Mouse (Mus musculus) brain, embryonic 18.5 days (tissue): ENCODE data around the gene Mst1r.

Source experiments
- DNase-seq: peaks from one replicate; pipeline ENCODE4 v3.0.0-alpha.2; 2012; ENCODE audit warnings: low read depth, low spot score

The Mst1r gene

DNA sequence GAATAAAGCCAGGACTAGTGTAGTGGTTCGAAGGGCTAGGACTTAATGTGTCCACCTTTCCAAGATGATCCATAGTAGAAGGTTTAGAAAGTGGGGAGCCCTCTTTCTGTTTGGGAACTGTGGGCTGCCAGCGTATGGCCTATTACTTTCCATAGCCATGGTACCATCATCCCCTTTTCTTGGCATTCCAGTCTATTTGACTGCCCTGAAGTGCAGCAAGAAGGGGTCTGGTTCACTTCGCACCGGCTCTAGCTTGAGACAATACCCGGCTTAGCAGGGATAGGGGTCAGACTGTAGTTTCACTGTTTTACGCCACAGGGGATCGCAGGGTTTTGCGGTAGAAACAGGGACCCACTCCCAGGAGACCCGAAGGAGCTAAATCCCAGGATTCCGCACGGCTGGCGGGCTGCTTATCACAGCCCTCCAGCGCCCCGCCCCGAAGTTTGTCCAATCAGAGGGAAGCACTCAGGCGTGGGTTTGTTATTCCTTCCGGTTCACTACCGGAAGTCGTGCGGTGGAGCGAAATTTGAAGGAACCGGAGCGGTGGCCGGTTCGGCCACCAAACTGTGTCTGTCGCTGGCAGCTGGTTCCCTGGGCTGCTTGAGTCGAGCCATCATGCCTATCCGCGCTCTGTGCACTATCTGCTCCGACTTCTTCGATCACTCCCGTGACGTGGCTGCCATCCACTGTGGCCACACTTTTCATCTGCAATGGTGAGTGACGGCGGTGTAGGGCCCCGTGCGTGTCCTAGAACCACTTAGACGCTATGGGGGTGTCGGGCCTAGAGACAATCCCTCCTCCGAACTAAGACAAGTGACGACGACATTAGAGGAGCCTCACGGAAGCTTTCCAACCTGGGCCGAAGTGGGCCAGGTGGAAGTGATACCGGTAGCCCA lies 44.0 kb downstream of the Mst1r start:
- peak; percentile 79 for DNase-seq

DNA sequence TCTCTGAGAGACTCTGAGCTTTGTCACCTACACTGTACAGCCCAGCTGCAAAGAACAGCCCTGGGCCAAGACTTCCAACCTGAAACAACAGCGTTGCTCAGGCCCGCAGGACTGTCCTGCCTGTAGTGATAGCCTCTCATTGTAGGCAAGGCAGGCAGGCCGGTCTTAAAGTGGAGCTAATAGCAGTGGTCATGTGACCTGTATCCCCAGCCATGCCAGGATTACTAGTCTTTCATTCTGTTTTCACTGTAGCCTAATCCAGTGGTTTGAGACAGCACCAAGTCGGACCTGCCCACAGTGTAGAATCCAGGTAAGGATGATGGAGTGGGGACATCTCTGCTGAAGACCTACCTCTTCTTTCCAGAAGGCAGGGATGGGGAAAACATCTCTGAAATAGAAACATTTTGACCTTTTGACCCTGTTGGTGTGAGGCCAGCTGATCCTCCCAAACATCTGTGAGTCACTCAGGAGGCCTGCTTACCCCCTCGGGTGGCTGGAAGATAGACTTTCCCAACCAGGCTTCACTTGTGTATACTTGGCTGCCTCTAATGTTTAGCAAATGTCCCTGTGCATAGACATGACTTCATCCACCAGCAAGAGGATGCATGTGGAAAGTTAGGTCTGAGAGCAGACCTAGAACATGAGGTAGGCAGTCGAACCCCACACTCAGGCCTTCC lies 49.1 kb downstream of the Mst1r start:
- no peak for DNase-seq

DNA sequence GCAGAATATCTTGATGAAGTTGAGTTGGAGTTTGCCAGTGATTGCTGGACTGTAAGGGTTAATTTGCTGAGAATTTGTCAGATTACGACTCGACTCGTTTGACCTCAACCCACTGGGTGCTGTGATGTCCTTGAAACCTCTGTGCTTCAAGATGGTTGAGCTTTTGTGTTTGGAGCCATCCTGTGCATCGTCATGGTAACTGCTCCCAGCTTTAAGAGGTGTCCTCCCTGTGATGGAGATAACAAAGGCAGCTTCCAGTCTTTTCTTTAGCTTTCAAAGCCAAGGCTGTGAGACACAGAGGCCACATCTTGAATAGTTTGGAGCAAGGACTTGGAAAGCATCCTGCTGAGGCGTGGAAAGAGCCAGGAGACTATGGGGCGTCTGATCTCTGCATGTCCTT lies 50.5 kb downstream of the Mst1r start:
- no peak for DNase-seq

DNA sequence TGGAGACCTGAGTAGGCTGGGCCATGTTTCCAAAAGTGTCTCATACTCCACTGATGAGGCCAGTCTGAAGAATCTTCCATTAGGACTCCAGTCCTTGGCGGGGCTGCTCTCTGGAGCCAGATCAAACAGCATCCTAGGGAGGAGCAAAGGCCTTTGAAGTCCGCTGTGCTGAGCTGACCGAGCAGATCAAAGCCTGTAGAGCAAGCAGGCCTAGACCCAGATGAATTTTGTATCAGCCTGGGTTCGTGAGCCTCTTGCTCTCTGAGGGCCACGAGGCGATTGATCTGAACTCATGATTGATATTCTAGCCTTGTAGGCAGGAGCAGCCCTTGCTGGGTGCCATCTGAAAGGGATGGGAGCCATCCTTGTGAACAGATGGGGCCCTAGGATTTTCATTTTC lies 53.2 kb downstream of the Mst1r start:
- DNase-seq, result no peak

DNA sequence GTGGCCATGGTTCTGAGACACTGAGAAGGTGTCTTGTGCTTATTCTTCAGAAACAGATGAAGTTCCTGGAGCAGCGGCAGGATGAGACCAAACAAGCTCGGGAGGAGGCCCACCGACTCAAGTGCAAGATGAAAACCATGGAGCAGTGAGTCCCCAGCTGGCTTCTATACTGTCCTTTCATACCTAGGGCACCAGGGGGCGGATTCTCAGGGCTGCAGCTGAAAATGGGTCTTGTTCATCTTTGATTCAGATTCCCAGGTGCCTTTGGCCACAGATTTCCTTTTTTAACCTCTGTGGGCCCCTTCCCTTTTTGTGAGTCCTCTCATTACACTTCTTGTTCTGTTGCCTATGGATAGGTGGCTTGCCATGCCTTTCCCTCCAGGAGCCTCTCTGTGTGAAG lies 54.3 kb downstream of the Mst1r start:
- DNase-seq, result no peak

DNA sequence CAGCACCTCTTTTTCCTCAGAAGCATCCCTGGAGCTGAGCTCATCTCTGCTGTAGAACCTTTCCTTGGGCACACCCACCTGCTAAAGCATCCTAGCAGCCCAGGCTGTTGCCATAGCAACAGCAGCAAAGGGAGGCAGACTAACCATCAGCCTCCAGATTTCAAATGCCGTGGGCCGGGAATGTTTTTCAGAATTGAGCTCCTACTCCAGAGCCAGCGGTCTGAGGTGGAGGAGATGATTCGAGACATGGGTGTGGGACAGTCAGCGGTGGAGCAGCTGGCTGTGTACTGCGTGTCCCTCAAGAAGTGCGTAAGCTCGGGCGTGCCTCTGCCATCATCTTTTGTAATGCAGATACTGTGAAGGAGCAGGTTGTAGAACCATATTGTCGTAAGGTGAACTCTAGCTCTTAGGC lies 54.7 kb downstream of the Mst1r start:
- peak; percentile 74 for DNase-seq

DNA sequence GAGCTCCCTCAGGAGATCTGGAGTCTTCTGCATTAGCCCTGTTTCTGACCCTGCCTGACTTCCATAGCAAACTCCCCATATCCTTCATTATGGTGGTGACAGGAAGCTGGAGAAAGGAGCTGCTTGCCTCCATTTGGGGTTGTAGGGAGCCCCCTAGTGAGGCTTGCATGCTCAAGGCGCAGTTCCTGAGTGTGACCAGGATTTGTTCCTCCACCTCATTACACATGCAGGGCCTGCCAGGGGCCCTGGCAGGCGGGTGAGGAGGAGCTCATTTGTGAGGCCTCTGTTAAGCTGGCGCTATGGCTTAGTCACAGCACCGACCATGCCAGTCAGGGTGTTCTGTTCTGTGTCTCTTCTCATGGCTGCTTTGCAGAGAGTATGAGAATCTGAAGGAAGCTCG lies 55.2 kb downstream of the Mst1r start:
- DNase-seq, result no peak

DNA sequence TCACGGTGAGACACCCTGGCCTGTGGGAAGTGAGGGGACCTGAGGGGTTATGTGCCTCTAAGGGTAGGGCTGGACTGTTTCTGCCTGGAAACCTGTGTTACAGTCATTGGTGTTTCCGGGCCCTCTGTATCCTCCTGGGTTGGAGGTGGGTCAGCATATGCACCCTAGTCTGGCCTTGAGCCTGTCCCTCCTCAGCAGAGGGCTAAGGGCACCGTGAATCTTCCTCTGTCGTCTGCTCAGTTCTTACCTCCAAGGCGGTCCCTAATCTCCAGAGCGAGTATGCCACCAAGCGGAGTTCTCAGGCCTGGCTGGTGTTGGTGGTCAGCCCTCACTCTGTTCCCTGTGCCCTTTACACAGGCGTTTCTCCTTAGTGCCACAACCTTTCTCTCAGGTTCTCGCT lies 56.2 kb downstream of the Mst1r start:
- DNase-seq, result no peak

DNA sequence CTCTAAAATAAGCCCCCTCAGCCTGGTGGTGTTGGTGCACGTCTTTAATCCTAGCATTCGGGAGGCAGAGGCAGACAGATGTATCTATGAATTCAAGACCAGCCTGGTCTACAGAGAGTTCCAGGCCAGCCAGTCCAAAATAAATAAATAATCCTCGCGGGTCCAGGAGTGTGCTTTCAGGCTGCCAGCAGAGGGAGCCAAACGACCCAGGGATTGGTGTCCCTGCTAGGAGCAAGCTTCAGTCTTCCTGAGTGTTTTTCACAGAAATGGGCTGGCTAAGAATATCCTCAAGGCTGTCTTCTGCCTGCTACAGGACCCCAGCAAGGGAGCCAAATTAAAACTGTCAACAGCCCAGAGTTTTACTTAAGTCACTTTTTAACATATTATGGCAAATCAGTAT lies 57.0 kb downstream of the Mst1r start:
- no peak for DNase-seq

DNA sequence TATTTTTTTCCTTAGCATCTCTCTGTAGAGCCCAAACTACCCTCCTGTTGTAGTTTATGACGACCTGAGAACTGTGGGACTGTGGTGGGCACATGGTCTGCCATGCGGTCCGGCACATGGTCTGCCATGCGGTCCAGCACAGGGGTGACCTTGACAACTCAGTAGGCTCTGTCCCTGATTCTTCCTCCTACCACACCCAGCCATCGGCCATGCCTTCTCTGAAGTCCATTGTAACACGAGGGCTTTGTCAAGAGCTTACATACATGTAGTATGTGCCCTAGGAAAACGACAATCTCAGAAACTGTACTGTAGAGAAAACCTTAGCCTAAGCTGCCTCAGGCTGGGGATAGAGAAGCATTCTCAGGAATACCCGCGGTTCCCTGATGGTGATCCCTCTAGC lies 58.0 kb downstream of the Mst1r start:
- no peak for DNase-seq

DNA sequence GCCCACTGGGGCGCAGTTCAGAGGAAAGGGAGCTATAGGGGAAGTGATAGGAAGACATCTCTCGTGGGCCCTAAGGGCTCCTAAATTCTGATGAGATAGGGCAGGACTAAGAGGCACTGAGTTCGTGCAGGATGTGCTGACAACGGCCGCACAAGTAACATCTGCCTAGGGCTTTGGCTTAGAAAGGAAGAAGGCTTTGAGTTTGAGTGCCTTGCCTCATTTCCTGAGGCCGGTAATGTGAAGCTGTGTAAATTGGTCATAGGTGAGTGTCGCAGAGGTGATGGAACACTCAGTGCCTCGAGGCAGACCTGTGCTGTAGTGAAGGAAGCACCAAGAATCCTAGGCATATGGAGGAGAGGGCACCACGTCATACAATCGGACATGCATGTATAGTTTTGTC lies 60.0 kb downstream of the Mst1r start:
- no peak for DNase-seq

DNA sequence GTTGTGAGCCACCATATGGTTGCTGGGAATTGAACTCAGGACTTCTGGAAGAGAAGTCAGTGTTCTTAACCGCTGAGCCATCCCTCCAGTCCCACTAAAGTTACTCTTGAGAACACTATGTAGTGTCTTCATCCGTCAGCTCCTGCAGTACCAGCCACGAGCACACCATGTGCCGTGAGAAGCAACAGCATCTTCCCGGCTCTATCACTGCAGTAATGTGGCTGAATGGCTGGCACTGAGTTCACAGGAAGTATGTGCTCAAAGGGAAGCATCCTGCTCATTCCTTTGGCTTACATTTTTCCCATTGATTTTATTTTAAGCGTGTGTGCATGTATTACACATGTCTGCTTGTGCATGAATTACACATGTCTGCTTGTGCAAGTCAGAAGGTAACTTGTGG lies 60.8 kb downstream of the Mst1r start:
- no peak for DNase-seq

DNA sequence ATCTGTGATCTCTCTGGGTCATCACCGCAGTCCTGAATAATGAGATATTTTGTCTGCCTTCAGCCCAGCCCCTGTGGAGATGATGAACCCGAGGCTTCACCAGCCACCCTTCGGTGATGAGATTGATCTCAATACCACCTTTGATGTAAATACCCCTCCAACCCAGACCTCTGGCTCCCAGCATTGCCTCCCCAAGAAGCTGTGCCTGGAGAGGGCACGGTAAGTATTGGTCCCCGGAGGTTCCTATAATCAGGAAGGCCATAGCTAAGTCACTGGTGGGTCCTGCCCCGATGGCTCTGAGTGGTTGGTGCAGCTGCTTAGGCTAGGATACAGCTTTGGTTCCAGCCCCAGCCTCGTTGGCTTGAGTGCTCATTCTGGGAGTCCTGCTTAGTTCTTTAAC lies 61.9 kb downstream of the Mst1r start:
- DNase-seq, result no peak
